Mouse (Mus musculus) adrenal gland, postnatal 4 days (tissue): ENCODE results near the gene Tulp2. TPM values are rescaled to one million over a fixed set of nuclear protein-coding genes. Genes with fewer than 3 reads are reported as not detected.

Source experiments
- microRNA-seq: library from miRNA; unstranded; fragments of <30 nt; microRNA quantifications from one replicate; pipeline ENCODE4 v1.2.0, GENCODE M21; 2021
- total RNA-seq, 2 experiments: library from RNA; stranded (reverse); gene quantifications; 2 replicates each; pipeline ENCODE4 v1.2.3; 2021

Gene Tulp2
- total RNA-seq, 2 experiments from 2014 or later = 0.45 to 0.54 TPM

Small RNA genes within 50 kb of the gene (microRNA-seq; reads per million reads assigned to microRNA genes)
- not detected for gene Gm22133

Other genes starting within 250 kb of the Tulp2 start
- 1 to 10 TPM; 4.1 to 6.2 TPM for gene Cd37, start 242.8 kb upstream of the Tulp2 start, total RNA-seq
- gene Slc6a16, start 240.8 kb upstream of the Tulp2 start, total RNA-seq = under 1 TPM in 1 of 2 experiments, not detected in 1; 0.28 TPM
- gene Slc6a21, start 204.4 kb upstream of the Tulp2 start, total RNA-seq = not detected
- gene Trpm4, start 148.1 kb upstream of the Tulp2 start, total RNA-seq = 10 to 100 TPM; 17.0 to 18.1 TPM
- 10 to 100 TPM in 1 of 2 experiments, 1 to 10 TPM in 1; 6.7 to 13.0 TPM for gene Hrc, start 146.6 kb upstream of the Tulp2 start, total RNA-seq
- 1 to 10 TPM; 4.7 to 6.9 TPM for gene Ppfia3, start 114.9 kb upstream of the Tulp2 start, total RNA-seq
- 1 to 10 TPM; 4.8 to 4.9 TPM for gene Lin7b, start 111.3 kb upstream of the Tulp2 start, total RNA-seq
- 100 to 1,000 TPM; 499 to 509 TPM for gene Snrnp70, start 86.1 kb upstream of the Tulp2 start, total RNA-seq
- under 1 TPM; 0.14 to 0.28 TPM for gene Kcna7, start 76.2 kb upstream of the Tulp2 start, total RNA-seq
- gene Ntf5, start 68.2 kb upstream of the Tulp2 start, total RNA-seq = under 1 TPM; 0.20 to 0.67 TPM
- not detected for gene Lhb, start 61.1 kb upstream of the Tulp2 start, total RNA-seq
- gene Gys1, start 47.0 kb upstream of the Tulp2 start, total RNA-seq = 10 to 100 TPM; 38.6 to 40.2 TPM
- gene Ruvbl2, start 43.8 kb upstream of the Tulp2 start, total RNA-seq = 10 to 100 TPM; 56.5 to 65.0 TPM
- 100 to 1,000 TPM; 684 to 753 TPM for gene Ftl1, start 22.0 kb upstream of the Tulp2 start, total RNA-seq
- 10 to 100 TPM; 75.8 to 78.4 TPM for gene Bax, start 15.0 kb upstream of the Tulp2 start, total RNA-seq
- 10 to 100 TPM; 14.9 to 20.7 TPM for gene Gm45808, start 4.9 kb downstream of the Tulp2 start, total RNA-seq
- 10 to 100 TPM; 35.0 to 38.8 TPM for gene Dhdh, start 6.9 kb downstream of the Tulp2 start, total RNA-seq
- 100 to 1,000 TPM; 236 to 239 TPM for gene Nucb1, start 28.5 kb downstream of the Tulp2 start, total RNA-seq
- 10 to 100 TPM; 36.9 to 45.1 TPM for gene Ppp1r15a, start 44.4 kb downstream of the Tulp2 start, total RNA-seq
- gene Plekha4, start 44.5 kb downstream of the Tulp2 start, total RNA-seq = 10 to 100 TPM; 12.5 to 17.5 TPM
- gene Hsd17b14, start 73.0 kb downstream of the Tulp2 start, total RNA-seq = 1 to 10 TPM; 1.3 to 1.8 TPM
- 10 to 100 TPM; 96.4 to 96.5 TPM for gene Bcat2, start 88.3 kb downstream of the Tulp2 start, total RNA-seq
- under 1 TPM in 1 of 2 experiments, not detected in 1; 0.34 TPM for gene Fgf21, start 133.6 kb downstream of the Tulp2 start, total RNA-seq
- under 1 TPM in 1 of 2 experiments, not detected in 1; 0.22 TPM for gene Fut1, start 135.4 kb downstream of the Tulp2 start, total RNA-seq
- gene Izumo1, start 139.9 kb downstream of the Tulp2 start, total RNA-seq = 1 to 10 TPM in 1 of 2 experiments, under 1 TPM in 1; 0.54 to 1.1 TPM
- 10 to 100 TPM; 31.1 to 31.2 TPM for gene Rasip1, start 145.6 kb downstream of the Tulp2 start, total RNA-seq
- 10 to 100 TPM; 11.5 to 14.2 TPM for gene Mamstr, start 158.1 kb downstream of the Tulp2 start, total RNA-seq
- gene Fut2, start 184.5 kb downstream of the Tulp2 start, total RNA-seq = under 1 TPM in 1 of 2 experiments, not detected in 1; 0.42 TPM
- under 1 TPM in 1 of 2 experiments, not detected in 1; 0.20 TPM for gene Ntn5, start 202.1 kb downstream of the Tulp2 start, total RNA-seq
- gene Sec1, start 212.5 kb downstream of the Tulp2 start, total RNA-seq = under 1 TPM; 0.11 to 0.28 TPM
- 10 to 100 TPM; 15.1 to 16.4 TPM for gene Car11, start 218.0 kb downstream of the Tulp2 start, total RNA-seq
- gene Dbp, start 223.2 kb downstream of the Tulp2 start, total RNA-seq = 100 to 1,000 TPM; 101 to 129 TPM
- gene Rpl18, start 233.6 kb downstream of the Tulp2 start, total RNA-seq = 1,000 to 10,000 TPM; 1,215 to 1,230 TPM
- gene Sphk2, start 236.1 kb downstream of the Tulp2 start, total RNA-seq = 10 to 100 TPM; 30.1 to 33.3 TPM
- gene Fam83e, start 239.3 kb downstream of the Tulp2 start, total RNA-seq = under 1 TPM; 0.45 to 0.62 TPM
- not detected for gene Spaca4, start 243.9 kb downstream of the Tulp2 start, total RNA-seq